Mouse (Mus musculus) skeletal muscle tissue, adult 2 months (tissue): ENCODE data around the gene Gprc5b.

Source experiments
- DNase-seq: peaks from one replicate; pipeline ENCODE4 v3.0.0-alpha.2; 2012; ENCODE audit warnings: low read depth, low spot score

The Gprc5b gene

GRCm38 (mm10) chr7:118995007-118995406 lies at the start of gene Gprc5b:
Gene Gprc5b, minus strand, starts transcription at chr7:118995211.
- peak; percentile 68 for DNase-seq

DNA sequence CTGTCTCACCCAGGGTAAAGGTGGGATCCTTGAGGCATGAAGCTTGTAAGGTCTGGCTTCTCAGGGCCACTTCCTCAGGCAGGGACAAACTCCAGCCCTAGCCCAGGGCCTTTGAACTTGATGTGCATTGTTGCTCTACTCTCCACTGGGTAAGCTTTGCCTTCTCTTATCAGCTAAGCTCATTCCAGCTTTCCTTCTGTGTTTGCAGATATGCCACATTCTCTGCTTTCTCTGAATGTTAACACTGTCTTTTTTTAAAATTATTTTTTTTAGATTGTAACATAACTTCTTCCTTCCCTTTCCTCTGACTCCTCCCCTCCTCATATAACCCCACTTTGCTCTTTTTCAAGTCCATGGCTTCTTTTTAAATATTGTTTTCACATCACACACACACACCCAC lies 46.5 kb upstream of the Gprc5b start:
- DNase-seq, result no peak

DNA sequence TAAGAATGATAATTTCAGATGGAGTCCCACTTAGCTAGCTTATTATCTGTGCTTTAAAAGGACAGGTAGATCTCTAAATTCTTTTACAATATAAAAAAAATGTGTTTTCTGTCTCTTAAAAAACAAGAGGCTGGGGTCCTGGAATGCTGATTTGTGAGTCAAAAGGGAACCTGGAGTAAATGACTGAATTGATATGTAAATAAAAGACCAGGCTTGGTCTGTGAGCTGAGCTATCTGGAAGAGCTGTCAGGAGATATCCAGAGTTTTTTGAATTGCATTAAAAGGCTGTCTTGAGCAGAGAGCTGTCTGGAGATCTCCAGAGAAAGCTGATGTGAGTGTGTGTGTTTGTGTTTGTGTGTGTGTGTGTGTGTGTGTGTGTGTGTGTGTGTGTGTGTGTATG lies 42.6 kb upstream of the Gprc5b start:
- no peak for DNase-seq

DNA sequence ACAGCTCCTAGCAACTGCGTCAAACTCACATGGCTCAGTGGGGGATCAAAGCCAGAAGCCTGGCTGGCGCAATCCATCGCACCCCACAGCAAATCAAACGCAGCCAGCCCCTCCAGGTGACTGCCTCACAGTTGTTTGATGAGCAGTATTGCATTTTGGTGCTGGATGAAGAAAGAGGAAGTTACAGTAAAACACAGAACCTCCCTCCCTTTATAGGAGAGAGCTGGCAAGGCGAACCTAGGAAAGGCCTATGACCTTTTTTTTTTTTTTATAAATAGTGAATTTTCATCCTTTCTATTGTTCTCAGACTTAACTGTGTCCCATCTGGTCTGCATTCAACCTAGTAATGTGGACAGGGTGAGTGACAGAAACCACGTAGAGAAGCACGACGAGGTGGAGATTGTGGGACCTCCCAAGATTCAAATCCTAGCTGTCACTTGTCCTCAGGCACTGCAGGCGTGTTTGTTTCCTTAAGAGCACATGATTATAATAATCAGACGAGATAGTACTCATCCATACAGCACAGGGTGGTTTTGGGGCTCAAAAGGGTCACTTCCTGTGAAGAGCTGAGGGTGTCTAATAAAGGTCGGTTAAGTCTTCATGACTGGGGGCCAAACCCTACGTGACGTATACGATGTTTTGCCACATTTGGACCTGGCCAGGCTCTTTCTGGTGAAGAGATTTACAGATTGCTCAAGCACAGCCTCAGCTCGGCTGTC lies 39.4 kb upstream of the Gprc5b start:
- no peak for DNase-seq

GRCm38 (mm10) chr7:119023394-119023921 lies 28.4 kb upstream of the Gprc5b start:
- no peak for DNase-seq

- no peak for DNase-seq
Measured at GRCm38 (mm10) chr7:119022238-119023156, 27.5 kb upstream of the Gprc5b start.

DNA sequence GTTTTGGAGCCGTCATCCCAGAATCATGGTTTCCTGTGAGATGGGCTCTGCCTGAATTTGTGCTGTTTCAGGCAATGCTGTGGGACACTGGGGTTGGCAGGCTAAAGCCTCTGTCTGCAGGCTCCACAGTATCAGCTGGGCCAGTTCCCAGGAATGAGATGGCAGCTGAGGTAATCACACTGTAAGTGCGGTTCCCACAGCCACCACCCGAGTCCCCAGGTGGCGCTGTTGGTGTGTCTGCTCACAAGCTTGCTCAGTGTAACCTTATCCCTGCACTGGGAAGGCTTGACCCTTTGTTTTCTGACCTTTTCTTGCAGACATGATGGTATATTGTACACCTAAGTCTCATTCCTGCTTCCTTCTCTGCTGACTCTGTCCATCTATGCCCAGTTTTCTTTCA lies 24.5 kb upstream of the Gprc5b start:
- no peak for DNase-seq

DNA sequence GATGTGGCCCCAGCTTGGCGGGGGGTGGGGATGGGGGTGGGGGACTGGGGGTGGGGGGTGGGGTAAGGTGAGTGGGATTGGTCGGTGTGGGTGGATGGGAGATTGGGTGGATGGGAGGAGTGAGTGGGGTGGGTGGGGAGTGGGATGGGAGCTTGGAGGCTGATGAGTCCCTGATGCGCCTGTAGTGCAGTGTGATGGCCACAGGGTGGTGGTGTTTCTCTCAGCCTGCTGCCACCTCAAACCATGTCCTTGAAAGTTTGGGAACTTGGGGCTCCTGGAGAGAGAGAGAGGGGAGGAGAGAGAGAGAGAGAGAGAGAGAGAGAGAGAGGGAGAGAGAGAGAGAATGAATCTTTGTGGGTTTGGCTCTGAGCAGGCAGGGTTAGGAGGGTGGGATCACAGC lies 20.7 kb upstream of the Gprc5b start:
- DNase-seq, result no peak

GRCm38 (mm10) chr7:119010854-119011529 lies 16.0 kb upstream of the Gprc5b start:
- no peak for DNase-seq

- no peak for DNase-seq
Measured at GRCm38 (mm10) chr7:119002501-119002900, 7.5 kb upstream of the Gprc5b start.

DNA sequence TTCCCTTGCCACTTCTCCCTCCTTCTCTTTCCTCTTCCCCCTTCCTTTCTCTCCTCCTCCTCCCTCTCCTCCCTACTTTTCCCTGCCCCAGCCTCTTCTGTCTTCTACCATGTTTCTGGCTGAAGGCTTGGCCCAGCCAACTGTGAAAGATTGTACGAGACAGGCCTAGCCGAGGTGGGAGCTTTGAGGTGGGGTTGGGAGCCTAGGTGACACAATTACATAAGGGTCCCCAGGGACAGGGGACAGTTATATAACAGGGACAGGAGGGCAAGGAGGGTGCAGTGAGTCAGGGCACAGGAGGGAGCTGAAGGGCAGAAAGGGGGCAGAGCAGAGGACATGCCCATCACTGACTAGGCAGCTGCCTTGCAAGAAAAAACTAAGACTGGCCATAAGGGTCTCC lies 7.0 kb upstream of the Gprc5b start:
- no peak for DNase-seq

DNA sequence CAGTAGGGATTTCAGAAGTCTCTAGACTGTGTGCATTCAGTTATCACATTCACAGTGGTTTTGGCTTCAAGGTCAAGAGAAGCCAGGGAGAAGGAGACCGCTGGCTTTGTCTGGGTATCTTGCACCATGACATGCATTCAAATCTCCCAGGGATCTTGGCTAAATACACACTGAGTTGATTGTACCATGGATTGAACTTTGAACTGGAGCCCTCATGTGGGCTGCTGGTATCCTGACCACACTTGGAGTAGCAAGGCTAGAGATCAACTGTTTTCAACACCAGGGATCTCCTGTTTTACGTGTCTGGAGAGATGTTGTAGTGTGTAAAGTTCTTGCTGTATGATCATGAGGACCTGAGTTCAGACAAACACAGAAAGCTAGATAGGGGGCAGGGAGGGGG lies 4.8 kb upstream of the Gprc5b start:
- DNase-seq, result no peak

DNA sequence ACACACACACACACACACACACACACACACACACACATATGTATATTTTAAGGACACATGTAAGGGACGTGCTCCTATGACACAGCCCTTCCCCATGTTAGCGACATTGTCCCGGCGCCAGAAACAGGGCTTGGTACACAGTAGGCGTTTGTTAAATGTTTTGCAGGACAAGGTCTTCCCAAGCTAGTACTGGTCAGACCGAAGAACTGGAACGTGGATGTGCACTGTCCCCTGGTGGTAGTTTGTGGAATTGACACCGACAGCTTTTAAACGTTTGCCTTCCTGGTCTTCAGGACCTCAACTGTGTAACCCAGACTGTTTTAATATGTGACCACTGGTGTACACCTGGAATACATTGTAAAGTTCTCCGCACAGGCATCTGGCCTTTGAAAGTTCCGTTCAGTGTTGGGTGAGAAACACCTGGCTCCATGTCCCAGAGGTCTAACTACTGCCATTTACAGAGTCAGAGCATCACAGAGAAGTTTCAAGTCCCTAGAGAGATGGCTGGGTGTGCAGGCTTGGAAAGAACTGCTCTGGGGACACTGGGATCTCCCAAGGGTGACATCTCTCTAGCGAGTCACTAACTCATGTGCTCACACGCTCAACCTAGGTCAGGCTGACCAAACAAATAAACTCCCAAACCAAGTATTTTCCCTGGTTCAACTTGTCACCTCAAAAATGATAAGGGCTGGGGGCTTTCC lies 1.3 kb upstream of the Gprc5b start:
- peak; percentile 72 for DNase-seq

GRCm38 (mm10) chr7:118995671-118996070 lies 660 bp upstream of the Gprc5b start:
- DNase-seq, result no peak

- no peak for DNase-seq
Measured at GRCm38 (mm10) chr7:118994231-118994842, 674 bp downstream of the Gprc5b start.

GRCm38 (mm10) chr7:118993597-118994230 lies 1.3 kb downstream of the Gprc5b start:
- no peak for DNase-seq

DNA sequence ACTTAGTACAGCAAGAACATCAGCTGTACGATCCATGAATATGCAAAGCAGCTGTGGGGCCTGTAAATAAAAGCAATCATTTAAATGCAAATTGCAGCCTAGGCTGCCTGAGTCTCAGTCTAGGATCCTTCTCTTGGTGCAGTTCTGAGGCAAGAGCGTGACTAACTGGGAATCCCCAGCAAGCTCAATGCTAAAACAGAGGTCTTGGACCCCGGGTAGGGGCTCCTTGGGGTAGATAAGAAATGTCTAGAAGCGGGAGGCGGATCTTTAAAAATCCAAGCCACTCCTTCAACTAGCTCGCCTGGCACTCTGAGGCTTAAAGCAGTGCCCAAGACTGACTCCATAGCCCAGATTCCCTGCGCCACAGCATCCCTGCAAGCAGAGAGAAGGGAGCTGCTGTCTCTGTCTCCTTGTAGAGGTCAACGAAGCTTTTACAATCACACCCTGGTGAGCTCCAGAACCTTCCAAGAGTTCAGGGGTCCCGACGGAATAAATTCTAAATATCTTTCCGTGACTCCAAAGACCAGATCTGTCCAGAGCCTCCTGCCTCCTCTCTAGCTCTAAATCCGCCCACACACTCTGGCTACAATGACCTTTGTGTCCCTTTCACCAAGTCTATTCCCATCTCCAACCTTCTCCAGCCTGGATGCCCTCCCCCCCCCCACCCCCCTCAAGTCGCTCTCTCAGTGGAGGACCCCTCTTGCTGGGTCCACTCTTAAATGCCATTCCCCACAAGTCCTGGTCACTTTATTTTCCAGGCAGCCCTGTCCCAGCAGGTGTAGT lies 2.2 kb downstream of the Gprc5b start:
- no peak for DNase-seq

- no peak for DNase-seq
Measured at GRCm38 (mm10) chr7:118992080-118992560, 2.9 kb downstream of the Gprc5b start.

- no peak for DNase-seq
Measured at GRCm38 (mm10) chr7:118991341-118991884, 3.6 kb downstream of the Gprc5b start.
